Mouse (Mus musculus) natural killer cell, adult 2 months (primary cell): ENCODE data around the gene Dgki.

Experiments
- DNase-seq, 2 experiments: peaks; one replicate each; pipeline ENCODE4 v3.0.0; 2022; ENCODE audit warnings: low spot score in 2 of 2

Dgki gene

DNA sequence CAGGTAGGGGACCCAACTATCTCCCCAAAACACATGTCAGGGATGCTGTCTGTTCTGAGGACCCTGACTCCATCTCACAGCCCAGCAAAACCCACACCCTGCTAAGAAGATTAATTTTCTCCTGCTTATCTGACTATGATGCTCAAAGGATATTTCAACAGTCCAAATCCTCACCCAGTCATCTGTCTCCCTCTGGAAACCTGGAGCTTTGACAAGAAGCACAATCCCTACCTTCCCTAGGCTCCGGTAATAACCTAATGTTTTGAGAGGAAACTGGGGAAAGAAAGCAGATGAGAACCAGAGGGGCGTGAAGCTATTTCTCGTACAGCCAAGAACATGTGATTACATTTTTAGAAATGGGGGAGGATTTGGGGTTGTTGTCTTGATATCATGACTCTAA, 392.8 kb downstream of the Dgki start:
- DNase-seq = no peak

DNA sequence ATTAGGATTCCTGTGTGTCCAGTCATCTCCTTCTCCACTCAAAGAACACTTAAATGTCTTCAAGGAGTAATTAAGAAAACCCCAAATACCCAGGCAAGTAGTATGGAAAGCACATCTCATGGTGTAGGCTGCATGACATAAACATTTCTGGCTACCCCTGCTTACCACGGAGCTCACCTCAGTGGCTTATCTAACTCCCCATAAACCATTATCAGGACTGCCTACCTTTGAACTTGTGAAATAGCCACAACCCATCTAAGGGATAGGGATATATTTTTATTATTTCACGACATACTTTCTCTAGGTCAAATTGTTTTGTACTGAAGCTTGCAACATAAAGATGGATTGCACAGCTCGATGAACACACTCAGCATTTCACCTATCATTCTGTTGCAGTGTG, 394.0 kb downstream of the Dgki start:
- DNase-seq = no peak

DNA sequence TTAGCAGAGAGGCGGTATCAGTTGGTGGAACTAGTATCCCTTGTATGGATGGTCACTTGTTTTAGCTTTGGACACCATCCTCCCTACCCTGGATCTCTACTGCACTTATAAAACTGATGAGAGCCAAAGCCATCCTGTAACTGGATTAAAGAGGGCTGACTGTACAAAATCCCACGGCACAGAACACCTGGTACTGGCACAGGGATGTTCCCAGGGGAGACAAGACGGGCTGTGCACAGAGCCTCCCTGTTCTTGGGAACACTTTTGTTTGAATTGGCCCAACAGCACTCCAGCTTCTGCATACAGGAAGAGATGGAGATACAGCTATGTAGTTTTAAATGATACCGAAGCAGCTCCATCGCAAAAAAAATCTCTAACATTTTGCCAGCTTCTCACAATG, 395.1 kb downstream of the Dgki start:
- no peak for DNase-seq

DNA sequence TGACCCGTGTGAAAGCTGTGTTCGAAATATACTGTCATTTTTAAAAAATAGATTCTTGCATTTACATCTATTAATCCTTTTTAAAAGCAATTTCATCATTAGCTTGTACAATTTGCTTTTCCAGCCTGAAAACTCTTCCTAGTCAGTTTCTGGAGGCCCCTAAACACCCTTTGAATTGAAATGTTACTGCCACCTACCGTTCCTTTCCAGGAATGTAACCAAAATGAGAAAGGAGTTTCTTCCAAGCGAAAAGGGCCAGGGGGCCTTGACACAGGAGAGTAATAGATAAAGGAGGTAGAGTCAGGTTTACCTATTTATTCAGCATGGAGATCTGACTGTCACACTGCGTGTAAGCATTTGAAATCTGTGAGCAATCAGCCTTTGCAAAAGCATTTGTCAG, 396.2 kb downstream of the Dgki start:
- no peak for DNase-seq

DNA sequence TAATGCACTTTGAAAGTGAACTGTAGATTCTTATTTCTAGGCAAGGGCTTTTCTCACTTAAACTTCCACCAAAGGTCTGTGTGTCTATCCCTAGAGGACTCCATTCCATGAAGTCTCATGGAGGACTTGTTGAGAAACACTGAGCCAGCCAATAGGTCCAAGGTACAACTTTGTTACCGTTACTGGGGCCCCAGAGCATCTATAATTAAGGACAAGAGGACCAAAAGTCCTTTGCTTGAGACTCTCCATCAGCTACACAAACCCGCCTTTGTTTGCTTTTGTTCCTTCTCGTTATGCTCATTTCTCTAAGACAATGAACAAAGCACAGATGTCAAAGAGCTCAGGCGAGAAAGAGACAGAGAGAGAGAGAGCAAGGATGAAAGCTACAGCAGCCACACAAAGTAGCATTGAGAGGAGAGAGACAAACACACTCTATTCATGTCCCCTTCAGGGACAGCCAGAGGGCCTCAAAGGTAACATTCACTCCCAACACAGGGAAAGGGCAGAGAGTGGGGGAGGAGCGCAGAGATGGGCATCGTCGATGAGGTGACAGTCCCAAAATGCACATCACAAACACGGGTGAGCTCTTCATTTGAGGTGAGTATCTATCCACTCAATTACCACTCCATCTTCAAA, 396.7 kb downstream of the Dgki start:
- no peak for DNase-seq

DNA sequence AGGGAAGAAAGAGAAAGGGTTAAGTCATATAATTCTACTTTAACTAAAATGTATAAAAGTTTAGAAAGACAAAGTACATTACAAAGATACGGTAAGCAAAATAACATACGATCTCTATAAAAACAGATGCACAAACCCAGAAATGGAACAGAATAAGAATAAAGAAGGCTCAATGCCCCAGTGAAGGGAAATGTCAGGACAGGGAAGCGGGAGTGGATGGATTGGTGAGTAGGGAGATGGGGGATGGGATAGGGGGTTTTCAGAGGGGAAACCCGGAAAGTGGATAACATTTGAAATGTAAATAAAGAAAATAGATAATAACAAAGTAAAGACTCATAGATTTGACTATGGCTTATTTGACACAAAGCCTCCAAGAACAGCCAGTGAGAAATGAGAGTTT, 400.1 kb downstream of the Dgki start:
- no peak for DNase-seq

DNA sequence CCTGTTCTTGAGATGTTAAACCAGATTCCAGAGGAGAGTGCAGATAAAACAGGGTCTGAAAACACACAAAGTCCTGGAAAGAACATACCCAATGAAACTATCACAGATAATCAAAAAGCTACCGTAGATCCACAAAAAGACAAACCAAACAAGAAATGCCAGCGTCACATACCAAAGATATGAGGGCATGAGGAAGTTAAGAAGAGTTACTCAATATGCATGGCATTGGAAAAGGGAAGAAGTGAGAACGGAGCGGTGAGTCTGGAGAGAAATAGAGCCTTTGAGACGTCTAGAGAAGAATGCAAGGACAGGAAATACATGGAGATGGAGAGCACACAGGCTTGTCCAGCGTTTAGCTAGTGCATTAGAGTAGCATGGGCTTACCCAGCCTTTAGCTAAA, 401.6 kb downstream of the Dgki start:
- DNase-seq = no peak

DNA sequence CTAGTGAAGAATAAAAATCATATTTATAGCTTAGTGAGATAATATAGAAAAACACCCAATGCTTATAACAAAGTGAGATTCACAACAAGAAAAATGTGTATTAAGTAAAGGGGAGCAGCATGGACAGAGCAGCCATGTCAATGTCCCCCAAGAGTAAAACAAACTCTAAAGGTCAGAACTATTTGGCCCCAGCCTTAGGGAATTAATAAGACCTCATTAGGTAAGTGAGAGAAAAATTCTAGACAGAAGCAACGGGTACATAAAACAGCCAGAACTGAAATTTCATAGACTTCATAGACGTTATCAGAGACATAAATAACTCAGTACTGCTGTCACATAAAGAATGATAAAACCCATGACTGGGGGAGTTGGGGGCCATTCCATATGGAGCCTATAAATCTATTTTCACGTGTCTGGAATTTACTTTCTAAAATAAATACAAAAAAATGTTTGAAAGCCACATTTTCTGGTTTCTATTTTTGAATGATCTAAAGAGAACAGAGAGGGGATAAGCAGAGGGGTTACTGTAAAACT, 402.3 kb downstream of the Dgki start:
- no peak for DNase-seq

DNA sequence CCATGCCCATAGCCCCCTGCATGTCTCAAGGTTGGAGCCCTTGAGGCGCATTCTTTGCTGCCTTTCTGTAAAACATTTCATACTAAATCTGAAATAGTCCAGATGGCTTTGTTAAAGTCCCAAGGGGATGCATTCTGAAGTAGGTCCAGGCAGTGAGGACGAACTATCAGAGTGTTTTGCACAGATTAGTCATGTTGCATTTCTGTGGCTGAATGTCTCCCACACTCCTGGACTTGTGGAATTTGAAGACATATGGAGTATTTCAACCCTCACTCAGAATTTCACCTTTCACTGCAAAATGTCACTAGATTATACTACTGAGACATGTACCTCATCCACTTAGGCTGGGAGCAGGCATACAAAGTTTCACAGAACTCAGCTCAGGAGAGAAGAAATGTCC, 403.3 kb downstream of the Dgki start:
- DNase-seq = no peak

DNA sequence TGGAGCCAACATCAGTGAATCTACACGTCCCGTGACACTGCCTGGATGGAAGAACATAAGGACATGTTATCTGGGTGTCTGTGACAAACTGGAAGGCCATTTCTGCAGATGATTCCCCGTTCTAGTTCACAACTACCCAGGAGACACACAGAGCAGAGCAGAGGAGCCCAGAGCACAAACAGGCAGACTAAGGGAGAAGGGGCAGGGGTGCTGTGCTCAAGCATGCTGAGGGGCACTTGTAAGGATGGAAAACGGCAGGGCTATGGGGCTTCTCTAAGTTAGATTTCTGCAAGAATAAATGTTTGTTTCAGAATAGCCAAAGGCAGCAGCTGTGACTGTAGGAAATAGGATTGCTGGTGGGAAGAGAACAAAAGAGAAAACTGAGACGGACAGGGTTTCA, 408.2 kb downstream of the Dgki start:
- DNase-seq = no peak

DNA sequence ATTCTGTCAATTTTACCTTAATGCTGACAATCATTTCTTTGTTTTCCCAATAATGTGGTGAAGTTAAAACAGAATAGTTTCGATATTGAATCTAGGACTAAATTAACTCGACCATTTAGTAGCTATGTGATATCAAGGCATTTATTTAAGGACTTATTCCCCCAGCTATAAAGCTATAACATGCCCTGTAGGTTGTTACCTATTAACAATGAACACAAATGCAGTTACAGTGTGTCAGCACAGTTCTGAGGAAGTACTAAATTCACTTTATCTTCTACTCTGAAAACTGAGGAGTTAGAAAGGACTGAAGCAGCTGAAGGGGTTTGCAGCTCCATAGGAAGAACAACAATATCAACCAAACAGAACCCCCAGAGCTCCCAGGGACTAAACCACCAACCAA, 409.2 kb downstream of the Dgki start:
- no peak for DNase-seq

DNA sequence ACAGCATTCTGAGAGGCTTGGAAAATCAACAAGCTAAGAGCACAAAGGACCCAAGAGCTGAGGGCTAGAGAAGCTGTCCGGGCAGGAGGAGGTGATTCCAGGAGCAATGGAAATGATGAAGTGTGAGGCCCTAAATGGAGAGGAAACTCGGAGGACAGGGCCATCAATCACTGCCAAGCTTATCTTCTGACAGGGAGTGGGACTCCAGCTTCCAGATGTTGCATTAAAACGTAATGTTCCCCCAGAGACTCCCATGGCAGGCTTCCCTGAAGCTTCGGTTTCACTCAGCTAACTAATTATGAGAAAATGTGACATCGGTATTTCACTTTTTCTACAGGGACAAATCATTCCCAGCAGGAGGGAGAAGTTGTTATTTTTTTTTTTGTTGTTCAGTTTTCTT, 409.7 kb downstream of the Dgki start:
- DNase-seq = no peak

DNA sequence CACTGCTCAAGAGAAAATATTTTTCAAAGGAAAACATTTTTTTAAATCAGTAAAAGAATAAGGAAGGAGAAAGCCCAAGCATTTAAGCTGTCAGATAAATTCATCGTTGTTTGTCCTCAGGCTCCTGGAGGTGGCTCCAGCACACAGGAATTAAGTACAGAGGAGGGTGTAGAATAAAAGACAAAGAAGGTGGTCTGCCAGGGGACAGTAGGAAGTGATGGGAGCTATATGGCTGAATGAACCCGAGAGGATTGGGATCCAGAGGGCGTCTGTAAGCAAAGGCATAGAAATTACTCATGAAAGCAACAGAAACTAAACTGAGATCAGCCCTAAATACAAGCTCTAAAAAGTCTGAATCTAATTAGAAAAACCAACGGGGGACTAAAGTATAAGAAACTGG, 418.7 kb downstream of the Dgki start:
- DNase-seq = no peak

DNA sequence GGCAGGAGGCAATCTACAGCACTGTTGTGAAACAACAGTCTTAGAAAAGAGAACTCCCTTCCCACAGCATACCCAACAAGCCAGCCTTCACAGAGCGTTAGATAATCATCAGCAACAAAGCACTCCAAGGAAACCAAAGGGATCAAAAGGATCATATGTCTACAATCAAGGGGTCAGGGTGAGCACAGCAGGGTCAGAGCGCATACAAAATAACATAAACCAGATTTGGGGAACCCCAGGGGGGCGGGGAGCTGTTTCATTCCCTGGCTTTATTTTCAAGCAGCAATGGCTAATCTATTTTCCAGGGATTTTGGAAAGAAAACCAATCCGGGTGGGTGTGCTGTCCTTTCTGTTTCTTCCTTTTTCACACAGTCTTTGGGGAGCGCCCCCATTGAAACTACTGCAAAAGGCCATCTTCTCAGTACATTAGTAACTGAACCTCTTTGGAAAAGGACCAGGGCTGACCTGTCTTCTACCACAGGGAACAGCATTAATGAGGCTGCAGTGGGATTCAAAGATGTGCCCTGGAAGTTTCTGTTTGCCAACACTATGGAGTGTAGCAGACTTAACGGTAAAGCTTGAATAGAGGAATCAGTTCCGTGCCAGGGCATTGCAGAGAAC, 419.2 kb downstream of the Dgki start:
- DNase-seq = no peak

DNA sequence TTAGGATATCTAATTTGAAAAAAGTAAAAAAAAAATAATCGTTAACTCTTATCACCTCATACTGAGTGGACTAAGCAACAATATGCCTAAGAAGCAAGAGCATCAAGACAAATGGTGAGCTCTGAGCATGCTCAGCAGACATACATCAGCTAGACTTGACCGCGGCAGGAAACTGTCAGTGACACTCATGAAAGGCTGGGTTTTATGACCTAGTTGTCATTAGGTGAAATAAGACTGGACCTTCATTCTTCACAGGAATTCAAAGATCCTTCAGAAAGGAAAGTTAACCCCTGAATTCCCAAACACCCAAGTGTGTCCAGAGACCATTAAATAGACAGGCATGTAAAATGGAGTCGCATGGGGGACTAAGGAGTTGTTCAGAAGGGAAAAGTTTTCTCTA, 422.6 kb downstream of the Dgki start:
- DNase-seq = no peak

DNA sequence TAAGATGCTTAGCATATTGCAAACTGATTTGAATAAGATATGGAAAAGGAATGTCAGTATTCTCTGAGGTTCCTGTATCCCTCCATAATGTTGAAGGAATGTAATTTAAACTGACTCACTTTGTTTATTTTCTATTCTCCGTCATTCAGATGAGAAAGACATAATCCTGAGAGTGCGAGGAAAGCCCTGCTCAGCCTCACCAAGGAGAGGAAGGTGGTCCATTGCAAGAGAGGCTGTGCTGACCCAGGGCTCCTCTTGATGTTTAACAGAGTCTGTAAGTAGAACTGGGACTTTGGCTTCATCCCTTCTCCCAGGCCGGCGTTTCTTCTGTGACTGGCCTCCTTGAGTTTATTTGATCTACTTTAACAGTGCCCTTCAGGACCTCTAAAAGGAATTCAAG, 423.6 kb downstream of the Dgki start:
- DNase-seq = no peak

DNA sequence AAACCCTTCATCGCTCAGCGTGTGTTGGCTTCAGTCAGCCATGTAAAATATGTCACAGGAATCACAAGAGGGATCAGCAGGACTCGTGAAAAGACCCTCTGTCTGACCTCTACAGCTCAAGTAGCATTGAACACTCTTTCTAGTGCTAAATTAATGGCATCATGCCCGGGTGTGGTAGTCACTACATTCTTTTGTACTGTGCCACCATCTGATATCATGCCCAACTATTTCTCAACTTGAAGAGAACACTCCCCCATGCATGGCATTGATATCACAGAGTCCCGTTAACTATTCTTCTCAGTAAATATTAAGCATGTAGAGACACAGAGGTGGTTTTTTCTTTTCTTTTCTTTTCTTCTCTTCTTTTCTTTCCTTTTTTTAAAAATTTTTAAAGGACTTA, 424.1 kb downstream of the Dgki start:
- no peak for DNase-seq

DNA sequence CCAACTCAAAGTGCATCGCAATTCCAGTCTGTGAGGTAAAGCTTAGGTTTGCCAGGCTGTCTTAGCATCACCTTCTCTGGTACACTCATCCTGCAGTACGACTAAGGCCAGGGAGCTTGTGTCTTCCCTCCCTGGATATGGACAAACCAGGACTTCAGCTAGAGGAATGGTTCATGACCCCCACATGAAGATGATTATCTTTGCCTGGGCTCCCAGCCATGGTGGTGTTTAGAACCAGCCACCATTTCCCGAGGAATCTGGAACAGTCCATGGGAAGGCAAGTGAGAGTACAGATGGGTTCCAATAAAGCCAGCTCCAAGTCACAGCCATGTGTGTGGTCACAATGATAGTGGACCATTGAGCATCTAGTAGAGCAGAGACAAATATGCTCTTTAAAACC, 427.1 kb downstream of the Dgki start:
- no peak for DNase-seq

DNA sequence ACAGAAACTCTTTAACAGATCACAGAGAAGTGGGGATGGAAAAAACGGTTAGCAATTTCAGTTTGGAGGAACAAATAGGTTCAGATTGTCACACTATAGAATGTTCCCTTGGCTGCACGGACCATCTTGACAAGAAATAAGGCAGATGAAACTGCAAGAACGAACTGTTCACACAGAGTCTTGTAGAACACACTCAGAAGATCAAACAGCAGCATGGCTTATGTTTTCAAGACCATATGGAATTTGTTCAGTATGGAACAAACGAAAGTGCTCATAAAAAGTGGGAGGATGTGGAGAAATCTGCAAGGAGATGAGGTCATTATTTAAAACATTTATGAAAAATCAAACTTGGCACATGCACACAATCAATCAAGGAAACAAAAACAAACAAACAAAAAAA, 431.8 kb downstream of the Dgki start:
- DNase-seq = no peak

DNA sequence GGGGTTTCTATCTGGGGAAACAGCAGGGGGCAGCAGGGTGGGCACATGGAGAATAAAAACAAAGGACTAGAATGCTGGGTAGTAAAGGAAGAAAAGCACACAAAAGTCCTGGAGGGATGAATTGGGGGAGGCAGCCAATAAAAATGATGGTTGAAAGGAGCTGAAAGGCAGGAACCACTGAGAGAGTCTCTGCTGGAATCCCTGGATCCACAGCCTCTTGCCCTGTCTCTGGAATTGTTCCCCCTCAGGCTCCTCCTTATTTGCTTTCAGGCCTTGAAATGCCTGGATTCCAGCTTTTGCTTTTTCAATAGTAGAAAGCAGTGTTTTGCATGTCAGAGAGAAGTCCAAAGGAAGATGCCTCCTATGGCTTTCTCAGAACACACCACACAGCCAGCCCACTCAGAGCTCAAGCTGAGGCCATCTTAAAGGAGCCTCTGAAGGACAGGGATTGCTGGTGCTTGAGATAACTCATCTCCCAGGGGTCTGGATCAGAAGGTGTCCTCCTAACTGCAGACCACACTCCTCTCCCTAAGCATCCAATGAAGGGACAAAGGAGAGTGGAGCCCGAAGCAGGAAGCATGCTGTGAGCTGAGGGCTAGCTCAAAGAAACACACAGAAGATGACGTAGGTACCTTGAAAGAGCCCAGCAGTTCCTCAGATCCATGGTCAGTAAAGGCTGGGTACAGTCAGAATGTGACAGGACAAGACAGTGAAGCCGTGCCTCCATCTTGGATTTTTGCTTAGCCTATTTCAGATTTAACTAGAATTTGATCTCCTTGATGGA, 441.5 kb downstream of the Dgki start:
- DNase-seq = no peak

DNA sequence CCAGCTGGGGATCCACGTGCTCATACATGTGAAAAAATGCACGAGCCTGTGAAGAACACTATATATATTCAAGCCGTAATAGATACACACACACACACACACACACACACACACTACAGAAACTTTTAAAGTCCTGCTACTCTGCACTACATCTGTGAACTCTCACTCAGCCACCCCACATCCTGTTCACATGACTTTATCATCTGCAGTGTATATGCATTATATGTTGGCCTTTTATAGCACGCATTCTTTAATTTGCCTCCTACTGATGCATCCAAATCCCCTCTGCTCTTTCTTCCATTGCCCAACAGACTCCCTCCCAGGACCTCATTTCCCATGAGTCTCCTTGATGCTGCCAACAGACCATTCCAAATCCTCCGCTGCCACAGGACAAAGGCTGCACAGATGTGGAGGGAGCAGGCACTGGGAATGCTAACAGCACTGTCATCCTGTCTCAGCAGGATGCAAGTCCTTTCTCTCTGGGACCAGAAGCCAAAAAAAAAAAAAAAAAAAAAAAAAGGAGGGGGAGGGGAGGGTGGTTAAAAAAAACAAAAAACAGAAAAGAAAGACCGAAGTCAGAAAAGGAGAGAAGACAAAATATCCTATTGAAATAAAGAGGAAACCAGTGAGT, 442.2 kb downstream of the Dgki start:
- DNase-seq = no peak

DNA sequence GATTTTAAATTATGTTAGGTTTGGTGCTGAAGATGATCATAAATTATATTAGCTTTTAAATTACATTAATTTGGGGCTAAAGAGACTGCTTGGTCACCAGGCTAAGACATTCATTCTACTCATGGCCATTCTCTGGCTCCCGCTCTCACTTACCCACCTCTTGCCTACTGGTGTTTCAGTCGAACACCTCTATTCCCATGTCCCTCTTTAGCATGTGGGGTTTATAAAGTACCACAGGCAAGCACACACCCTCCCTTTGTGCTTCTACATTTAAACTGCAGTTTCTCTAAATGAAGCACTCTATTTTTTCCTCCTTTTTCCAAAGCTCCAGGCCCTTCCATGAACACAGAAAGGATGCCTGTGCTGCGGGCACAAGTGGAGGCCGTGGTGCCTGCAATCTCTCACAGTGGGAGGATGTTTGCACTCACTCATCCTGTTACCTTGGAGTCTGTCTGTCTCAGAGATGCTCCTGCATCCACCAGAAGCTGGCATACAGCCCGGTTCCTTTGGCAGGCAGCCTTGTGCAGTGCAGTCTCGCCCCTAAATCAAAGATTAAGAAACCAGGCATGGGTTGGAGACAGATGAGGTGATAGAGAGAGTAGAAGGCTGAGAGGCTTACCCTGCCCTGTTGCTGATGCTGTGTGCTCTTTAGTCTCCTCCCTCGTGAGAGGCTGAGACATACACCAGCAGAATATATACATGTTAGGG, 449.4 kb downstream of the Dgki start:
- no peak for DNase-seq
